Mouse (Mus musculus) ES-E14 (cell line): ENCODE data around the gene Gar1. TPM values are rescaled to one million over a fixed set of nuclear protein-coding genes. Genes with fewer than 3 reads are reported as not detected.

Source experiments
- DNase-seq: peaks from one replicate; pipeline ENCODE4 v3.0.0-alpha.2; 2013; ENCODE audit warnings: low read depth, low spot score
- H3K27ac ChIP-seq: 2 replicates; pipeline ENCODE4 v1.5.1; 2012; ENCODE audit warnings: low read depth, mild to moderate bottlenecking, low read length, moderate library complexity, mixed read lengths; ENCODE audit not compliant: poor library complexity, insufficient read depth, severe bottlenecking
- H3K36me3 ChIP-seq: 2 replicates; pipeline ENCODE4 v1.6.1; 2012; ENCODE audit warnings: mild to moderate bottlenecking, low read length, moderate library complexity, mixed read lengths; ENCODE audit not compliant: control insufficient read depth, poor library complexity, insufficient read depth, severe bottlenecking
- H3K4me1 ChIP-seq, 2 experiments: fragments of 150-350 bp in 1 of 2; sonication (generic) in 1 of 2; 2 replicates each; pipeline ENCODE4 v1.6.1; 2012; ENCODE audit warnings: low read length in 2 of 2, mild to moderate bottlenecking in 1 of 2, mixed read lengths in 1 of 2; ENCODE audit not compliant: control insufficient read depth in 2 of 2, insufficient read depth in 2 of 2, poor library complexity in 1 of 2
- H3K4me3 ChIP-seq, 2 experiments: fragments of 150-350 bp in 1 of 2; sonication (generic) in 1 of 2; 2 replicates each; pipeline ENCODE4 v1.5.1; 2012; ENCODE audit warnings: low read length in 2 of 2, low read depth in 1 of 2, mild to moderate bottlenecking in 1 of 2, mixed read lengths in 1 of 2; ENCODE audit not compliant: insufficient read depth in 1 of 2, poor library complexity in 1 of 2, severe bottlenecking in 1 of 2
- H3K9ac ChIP-seq: 2 replicates; pipeline ENCODE4 v1.6.1; 2012; ENCODE audit warnings: low read depth, mild to moderate bottlenecking, low read length, mixed read lengths; ENCODE audit not compliant: poor library complexity, insufficient read depth, severe bottlenecking
- H3K9me3 ChIP-seq: fragments of 150-350 bp; sonication (generic); 2 replicates; pipeline ENCODE4 v1.6.1; 2012; ENCODE audit warnings: low read depth, mild to moderate bottlenecking, low read length; ENCODE audit not compliant: control insufficient read depth, insufficient read depth
- CHD2 ChIP-seq: IDR thresholded peaks from 2 replicates; pipeline ENCODE4 v1.6.1; 2014; ENCODE audit warnings: mild to moderate bottlenecking, low read depth, low read length, inconsistent platforms
- HCFC1 ChIP-seq: IDR thresholded peaks from 2 replicates; pipeline ENCODE4 v1.6.1; 2012; ENCODE audit warnings: low read length, inconsistent platforms, borderline replicate concordance; ENCODE audit not compliant: insufficient read depth
- MAFK ChIP-seq: IDR thresholded peaks from 2 replicates; pipeline ENCODE4 v1.6.1; 2014; ENCODE audit warnings: mild to moderate bottlenecking, low read depth, low read length, inconsistent platforms; ENCODE audit not compliant: insufficient read depth
- ZC3H11A ChIP-seq: IDR thresholded peaks from 2 replicates; pipeline ENCODE4 v1.6.1; 2012; ENCODE audit warnings: low read depth, mild to moderate bottlenecking, inconsistent platforms, low read length, borderline replicate concordance
- ZNF384 ChIP-seq: IDR thresholded peaks from 2 replicates; pipeline ENCODE4 v1.6.1; 2012; ENCODE audit warnings: low read depth, low read length, inconsistent platforms
- in situ Hi-C, 2 experiments: fragments of 600-800 bp; cut with MboI; formaldehyde crosslinking; loops; one replicate each; pipeline ENCODE4 v1.15.1; 2025; ENCODE audit warnings: low sequenced_read_pairs in 2 of 2, inconsistent platforms in 1 of 2; ENCODE audit not compliant: unreplicated experiment in 2 of 2
- total RNA-seq: library from RNA; depleted of rRNA; stranded (reverse); fragments of 300-350 nt; gene quantifications from 2 replicates; pipeline ENCODE4 v1.2.3, GENCODE M21; 2012; rRNA removed

The Gar1 gene
- total RNA-seq: 62.7 and 79.1 TPM in 2 replicates

DNA sequence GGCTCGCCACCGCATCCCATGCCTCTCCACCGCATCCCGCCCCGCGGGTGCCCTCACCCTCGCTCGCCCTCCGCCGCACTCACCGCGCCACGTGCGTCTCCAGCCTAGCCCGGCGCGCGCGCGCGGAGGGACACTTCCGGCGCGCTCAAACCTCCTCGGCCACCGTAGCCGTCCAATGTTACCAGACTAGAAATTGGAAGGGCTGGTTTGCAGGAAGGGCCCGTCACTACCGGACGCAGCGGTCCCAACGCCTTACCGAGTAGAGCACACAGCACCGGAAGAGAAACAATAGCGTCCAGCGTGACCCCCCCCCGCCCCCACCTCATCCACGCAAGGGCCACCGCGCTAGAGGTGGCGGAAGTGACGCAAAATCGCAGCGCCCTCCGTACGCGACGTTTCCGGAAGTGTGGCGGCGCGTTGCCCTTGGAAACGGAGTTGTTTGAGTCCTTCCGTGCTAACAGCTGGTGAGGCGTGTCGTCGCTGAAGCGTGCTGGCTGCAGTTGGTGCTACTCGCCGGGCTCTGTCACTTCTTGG is at the start of gene Gar1:
TSS of gene Gar1 (minus strand) at position 362 of the 534 bp plus-strand sequence.
- peak; percentile 95 for DNase-seq
- Histone ChIP-seq H3K9ac (peak within 1 kb of the TSS; percentile 97), H3K4me1 (peaks cover 3 to 7% of the 10 kb centered on the region in 2 experiments; a peak in 2 of 4 replicates), H3K27ac (peak within 1 kb of the TSS; percentile 72), H3K9me3 (no peaks in the 10 kb centered on the region), H3K36me3 (peaks cover 12% of the 10 kb centered on the region; the same call in 1 of the 2 replicates), H3K4me3 (peak within 1 kb of the TSS; percentile 78 to 95)
- in situ Hi-C loops: no loop called here
- TF ChIP-seq ZC3H11A (no peak), MAFK (no peak), CHD2 (no peak), ZNF384 (no peak), HCFC1 (peak; percentile 82)

DNA sequence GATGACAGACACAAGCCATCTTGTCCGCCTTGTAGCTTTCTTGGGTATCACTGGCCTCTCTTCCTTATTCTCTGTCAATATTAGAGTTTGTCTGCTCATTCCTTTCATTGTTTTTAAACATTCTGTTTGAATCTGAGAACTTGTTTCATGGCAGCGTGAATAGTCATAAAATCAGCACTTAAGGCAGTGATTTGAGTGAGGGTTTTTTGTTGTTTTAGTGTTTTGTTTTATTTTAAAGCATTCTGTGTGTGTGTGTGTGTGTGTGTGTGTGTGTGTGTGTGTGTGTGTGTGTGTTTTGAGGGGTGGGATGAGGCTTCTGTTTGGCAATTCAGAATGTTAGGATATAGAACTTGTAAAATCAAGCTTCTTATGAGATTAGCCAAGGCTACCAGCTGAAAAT is 48.7 kb upstream of the Gar1 start:
- H3K9ac ChIP-seq: peak overlapping the region; percentile 53; the same call in 1 of the 2 replicates
- TF ChIP-seq ZC3H11A (no peak), MAFK (no peak), ZNF384 (no peak), CHD2 (no peak), HCFC1 (no peak)
- in situ Hi-C loops: no loop called here
- peaks cover 0 to 15% of the 10 kb centered on the region in 2 experiments; a peak in 3 of 4 replicates for H3K4me1 ChIP-seq
- no peak for DNase-seq
- H3K9me3 ChIP-seq: no peaks in the 10 kb centered on the region
- H3K27ac ChIP-seq: no peak overlapping the region
- H3K36me3 ChIP-seq: no peaks in the 10 kb centered on the region
- H3K4me3 ChIP-seq: peak overlapping the region; percentile 94 to 96; a peak in 2 of 4 replicates

GRCm38 (mm10) chr3:129879131-129879757 is 48.0 kb upstream of the Gar1 start:
- in situ Hi-C loops: no loop called here
- peaks cover 0 to 15% of the 10 kb centered on the region in 2 experiments; a peak in 3 of 4 replicates for H3K4me1 ChIP-seq
- no peak overlapping the region for H3K27ac ChIP-seq
- no peak for DNase-seq
- H3K36me3 ChIP-seq: no peaks in the 10 kb centered on the region
- no peaks in the 10 kb centered on the region for H3K9me3 ChIP-seq
- TF ChIP-seq ZNF384 (no peak), MAFK (no peak), CHD2 (no peak), ZC3H11A (no peak), HCFC1 (no peak)
- peak overlapping the region; percentile 94 to 96 for H3K4me3 ChIP-seq
- H3K9ac ChIP-seq: peak overlapping the region; percentile 89

DNA sequence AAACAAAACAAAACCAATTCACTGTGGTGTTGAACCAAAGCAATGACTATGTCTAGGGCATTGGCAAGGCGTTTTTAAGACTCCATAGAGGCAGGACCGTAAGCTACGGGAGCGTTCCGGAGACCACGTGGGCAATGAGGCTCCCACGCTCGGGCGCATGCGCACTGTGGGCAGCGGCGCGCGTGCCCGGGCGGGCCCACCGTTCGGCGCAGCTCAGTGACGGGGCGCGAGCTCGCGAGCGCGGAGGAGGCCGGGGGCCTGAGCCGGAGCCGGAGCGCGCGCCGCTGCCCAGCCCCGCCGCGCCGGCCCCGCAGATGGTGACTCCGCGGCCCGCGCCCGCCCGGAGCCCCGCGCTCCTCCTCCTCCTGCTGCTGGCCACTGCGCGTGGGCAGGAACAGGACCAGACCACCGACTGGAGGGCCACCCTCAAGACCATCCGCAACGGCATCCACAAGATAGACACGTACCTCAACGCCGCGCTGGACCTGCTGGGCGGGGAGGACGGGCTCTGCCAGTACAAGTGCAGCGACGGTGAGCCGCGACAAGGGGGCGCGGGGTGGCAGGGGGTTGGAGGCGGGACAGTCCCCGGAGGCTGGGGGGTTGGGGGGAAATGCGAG is 47.3 kb upstream of the Gar1 start, which contains the start of gene Pla2g12a:
TSS of gene Pla2g12a (plus strand) at position 202 of the 617 bp plus-strand sequence.
- no peaks in the 10 kb centered on the region for H3K9me3 ChIP-seq
- H3K4me3 ChIP-seq: peak within 1 kb of the TSS; percentile 94 to 96
- no peaks in the 10 kb centered on the region for H3K36me3 ChIP-seq
- DNase-seq: peak; percentile 63
- in situ Hi-C loops: no loop called here
- TF ChIP-seq HCFC1 (peak; percentile 59; the same call in 1 of the 2 replicates), ZC3H11A (0 out of 2 replicates have a peak, but pooled peaks have one; percentile 29), ZNF384 (no peak), MAFK (no peak), CHD2 (no peak)
- H3K4me1 ChIP-seq: peaks cover 0 to 15% of the 10 kb centered on the region in 2 experiments; a peak in 3 of 4 replicates
- H3K27ac ChIP-seq: no peak within 1 kb of the TSS
- H3K9ac ChIP-seq: peak within 1 kb of the TSS; percentile 89
